Mouse (Mus musculus) C2C12 (cell line): ENCODE results near the gene 2310057M21Rik.

Experiments used
- CTCF ChIP-seq: IDR thresholded peaks from one replicate; pipeline ENCODE4 v1.5.1; 2011; ENCODE audit not compliant: control insufficient read depth, insufficient read depth, insufficient read length
- MAX ChIP-seq: IDR thresholded peaks from one replicate; pipeline ENCODE4 v1.6.1; 2011; ENCODE audit warnings: mild to moderate bottlenecking, control low read depth
- MYOG ChIP-seq: IDR thresholded peaks from one replicate; pipeline ENCODE4 v1.6.1; 2011; ENCODE audit not compliant: control insufficient read depth, insufficient read length; ENCODE audit errors: extremely low read depth
- USF1 ChIP-seq: IDR thresholded peaks from one replicate; pipeline ENCODE4 v1.6.1; 2011; ENCODE audit warnings: low read depth, mild to moderate bottlenecking, control low read depth, moderate library complexity

DNA sequence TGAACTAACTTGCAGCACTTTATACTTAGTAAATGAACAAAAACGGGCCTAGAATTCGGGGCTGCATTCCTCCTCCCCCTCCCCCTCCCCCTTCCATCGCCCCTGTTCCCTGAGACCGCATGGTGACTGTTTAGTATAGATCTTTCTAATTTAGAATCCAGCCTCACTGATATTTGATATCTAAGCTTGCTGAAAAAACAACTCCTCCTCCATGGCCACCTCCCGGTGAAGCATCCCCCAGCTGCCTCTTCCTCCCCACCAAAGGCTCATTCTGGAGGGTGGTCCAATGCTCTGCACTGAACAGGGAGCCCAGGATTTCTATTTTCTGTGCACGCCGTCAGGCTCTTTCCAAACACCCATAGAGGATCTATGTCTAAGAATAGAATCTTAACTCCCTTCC lies 44.2 kb downstream of the 2310057M21Rik start:
- no peak for TF ChIP-seq MYOG
- TF ChIP-seq CTCF: no peak
- TF ChIP-seq MAX: no peak
- TF ChIP-seq USF1: no peak
